Comparison of ENCODE assay signal across 8 mouse cellular contexts in the genomic region with DNA sequence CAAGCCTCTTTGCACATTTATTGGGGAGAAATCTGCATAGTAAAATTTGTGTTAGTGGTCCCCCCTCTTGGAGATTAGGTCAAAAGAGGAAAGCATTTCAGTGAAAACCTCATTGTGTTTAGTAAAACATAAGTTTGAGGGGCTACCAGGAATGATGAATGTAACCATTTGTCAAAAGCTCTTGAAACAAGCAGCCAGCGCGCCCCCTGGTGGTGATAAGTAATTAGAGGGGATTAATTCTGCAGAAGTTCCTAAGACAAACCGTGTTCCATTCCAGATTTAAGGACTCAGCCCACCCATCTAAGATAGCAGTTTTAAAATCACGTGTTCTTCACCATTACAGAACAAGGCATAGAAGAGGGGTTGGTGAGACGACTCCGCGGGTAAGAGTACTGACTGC. TPM values are rescaled to one million over a fixed set of nuclear protein-coding genes. Genes with fewer than 3 reads are reported as not detected.
DNase-seq lines count a peak whose midpoint lies in the region; ATAC-seq and TF ChIP-seq lines count a peak whose summit lies in the region.

No protein-coding gene starts in this region.

- no peaks in the 10 kb centered on the region for H3K27me3 ChIP-seq in cerebellum, adult 2 months (ENCODE audit: control insufficient read depth, insufficient read depth, low read length)
- H3K27me3 ChIP-seq in midbrain, postnatal 0 days (ENCODE audit: insufficient read depth, low read length) = no peaks in the 10 kb centered on the region
- H3K27me3 ChIP-seq in testis, adult 2 months (ENCODE audit: control insufficient read depth, insufficient read depth, low read length) = no peaks in the 10 kb centered on the region

- WGBS in cerebellum, adult 2 months = 19% methylated on average over 7 of the region's 7 CpGs
- WGBS in midbrain, postnatal 0 days = 19% methylated on average over 7 of the region's 7 CpGs

- DNase-seq in heart, adult 18-20 months = peak; percentile 37 to 85
- DNase-seq in heart, postnatal 25 days (ENCODE audit: low spot score) = no peak
- DNase-seq in MEL-GATA-1-ER (ENCODE audit: extremely low read depth, low read depth) = peak; percentile 32
- DNase-seq in cerebellum, adult 2 months = peak; percentile 52 to 64
- DNase-seq in layer of hippocampus, postnatal 36 days = peak; percentile 35 to 64
- peak; percentile 88 for DNase-seq in midbrain, postnatal 0 days (ENCODE audit: low spot score)

- TF ChIP-seq CTCF in cerebellum, adult 2 months (IDR thresholded peaks at IDR 0.05; ENCODE audit: borderline replicate concordance, insufficient read depth, low read depth, low read length) = peak; percentile 54; the same call in 1 of the 2 replicates
- peak; percentile 87 for TF ChIP-seq CTCF in midbrain, postnatal 0 days (IDR thresholded peaks at IDR 0.05)
- TF ChIP-seq CTCF in testis, adult 2 months (IDR thresholded peaks at IDR 0.05; ENCODE audit: control insufficient read depth, insufficient read depth, insufficient replicate concordance, low read depth, low read length) = peak; percentile 19; the same call in 1 of the 2 replicates

- no peak overlapping the region for H3K27ac ChIP-seq in cerebellum, adult 2 months (ENCODE audit: insufficient read depth, low read length)
- H3K27ac ChIP-seq in midbrain, postnatal 0 days (ENCODE audit: low read depth, low read length) = no peak overlapping the region
- H3K27ac ChIP-seq in testis, adult 2 months (ENCODE audit: control insufficient read depth, insufficient read depth, low read depth, low read length) = no peak overlapping the region

- peak; percentile 46 for ATAC-seq in granulocyte monocyte progenitor cell, adult 5-6 weeks (replicated peaks; ENCODE audit: poor library complexity, severe bottlenecking)
- no peak for ATAC-seq in midbrain, postnatal 0 days (ENCODE audit: low FRiP score)

- no peaks in the 10 kb centered on the region for H3K9me3 ChIP-seq in midbrain, postnatal 0 days (ENCODE audit: low read length)

- TF ChIP-seq POLR2A in cerebellum, adult 2 months (IDR thresholded peaks at IDR 0.05; ENCODE audit: borderline replicate concordance, insufficient read depth, low read length) = no peak
- no peak for TF ChIP-seq POLR2A in testis, adult 2 months (IDR thresholded peaks at IDR 0.05; ENCODE audit: control insufficient read depth, low read depth, low read length)

- H3K4me2 ChIP-seq in midbrain, postnatal 0 days (ENCODE audit: low read depth, low read length, poor library complexity, severe bottlenecking) = no peak overlapping the region

- intact Hi-C loops in heart, postnatal 25 days (cut with DNase I) = no loop called here

- H3K36me3 ChIP-seq in midbrain, postnatal 0 days (ENCODE audit: insufficient read depth, low read length) = peaks cover 6% of the 10 kb centered on the region; the same call in 1 of the 2 replicates
- no peaks in the 10 kb centered on the region for H3K36me3 ChIP-seq in testis, adult 2 months (ENCODE audit: control insufficient read depth, insufficient read depth, low read length)

- H3K4me1 ChIP-seq in cerebellum, adult 2 months (ENCODE audit: control insufficient read depth, insufficient read depth, low read length) = peaks cover 5% of the 10 kb centered on the region; the same call in 1 of the 2 replicates
- no peaks in the 10 kb centered on the region for H3K4me1 ChIP-seq in midbrain, postnatal 0 days (ENCODE audit: insufficient read depth, low read length)
- H3K4me1 ChIP-seq in testis, adult 2 months (ENCODE audit: control insufficient read depth, insufficient read depth, low read length) = no peaks in the 10 kb centered on the region; the same call in none of the 2 replicates

- H3K4me3 ChIP-seq in cerebellum, adult 2 months (replicated peaks; ENCODE audit: insufficient read depth, low read depth, low read length) = no peak overlapping the region
- no peak overlapping the region for H3K4me3 ChIP-seq in midbrain, postnatal 0 days (ENCODE audit: low read depth, low read length)
- H3K4me3 ChIP-seq in testis, adult 2 months (ENCODE audit: control insufficient read depth, low read depth, low read length) = no peak overlapping the region

- H3K9ac ChIP-seq in midbrain, postnatal 0 days (replicated peaks; ENCODE audit: low read length, poor library complexity, severe bottlenecking) = no peak overlapping the region

RNA-seq across cellular contexts. Expression of gene Prmt2, which starts 35.7 kb away (rescaled TPM):
- total RNA-seq in heart, adult 18-20 months (2021) = 10 to 100 TPM; 10.8 to 12.6 TPM
- 10 to 100 TPM; 10.7 to 10.8 TPM for total RNA-seq in heart, postnatal 25 days (2021)
- 75.5 and 81.4 TPM in 2 replicates for polyA plus RNA-seq in cerebellum, adult 2 months (2012; rRNA removed)
- total RNA-seq in granulocyte monocyte progenitor cell, adult 5-6 weeks (2014; fragmentation: Nextera tagmentation) = 3.5 TPM in 1 of 2 replicates, not detected in the other
- total RNA-seq in granulocyte monocyte progenitor cell, adult 5-6 weeks (2017) = 0.41 and 1.5 TPM in 2 replicates
- total RNA-seq in layer of hippocampus, postnatal 36 days (2021) = 10 to 100 TPM; 75.6 to 83.2 TPM
- total RNA-seq in midbrain, postnatal 0 days (2014; rRNA removed) = 173 and 174 TPM in 2 replicates
- polyA plus RNA-seq in midbrain, postnatal 0 days (2015; fragmentation: Nextera tagmentation; extraction: Ambion mirVana) = 326 and 342 TPM in 2 replicates
- 6.8 and 7.0 TPM in 2 replicates for polyA plus RNA-seq in testis, adult 2 months (2012; rRNA removed)

RNA-seq across cellular contexts. Expression of gene S100b, which starts 51.7 kb away (rescaled TPM):
- 1 to 10 TPM; 2.0 to 2.8 TPM for total RNA-seq in heart, adult 18-20 months (2021)
- total RNA-seq in heart, postnatal 25 days (2021) = 1 to 10 TPM; 1.5 to 1.6 TPM
- 739 and 790 TPM in 2 replicates for polyA plus RNA-seq in cerebellum, adult 2 months (2012; rRNA removed)
- total RNA-seq in granulocyte monocyte progenitor cell, adult 5-6 weeks (2014; fragmentation: Nextera tagmentation) = not detected in 2 replicates
- total RNA-seq in granulocyte monocyte progenitor cell, adult 5-6 weeks (2017) = not detected in 2 replicates
- total RNA-seq in layer of hippocampus, postnatal 36 days (2021) = 100 to 1,000 TPM; 114 to 128 TPM
- 8.9 and 12.9 TPM in 2 replicates for total RNA-seq in midbrain, postnatal 0 days (2014; rRNA removed)
- polyA plus RNA-seq in midbrain, postnatal 0 days (2015; fragmentation: Nextera tagmentation; extraction: Ambion mirVana) = 7.7 and 8.8 TPM in 2 replicates
- 0.78 and 0.90 TPM in 2 replicates for polyA plus RNA-seq in testis, adult 2 months (2012; rRNA removed)

RNA-seq across cellular contexts. Expression of gene Slc5a4a, which starts 54.7 kb away (rescaled TPM):
- total RNA-seq in heart, adult 18-20 months (2021) = not detected
- total RNA-seq in heart, postnatal 25 days (2021) = not detected
- not detected in 2 replicates for polyA plus RNA-seq in cerebellum, adult 2 months (2012; rRNA removed)
- total RNA-seq in granulocyte monocyte progenitor cell, adult 5-6 weeks (2014; fragmentation: Nextera tagmentation) = not detected in 2 replicates
- total RNA-seq in granulocyte monocyte progenitor cell, adult 5-6 weeks (2017) = not detected in 2 replicates
- not detected for total RNA-seq in layer of hippocampus, postnatal 36 days (2021)
- total RNA-seq in midbrain, postnatal 0 days (2014; rRNA removed) = 1.2 TPM in 1 of 2 replicates, not detected in the other
- polyA plus RNA-seq in midbrain, postnatal 0 days (2015; fragmentation: Nextera tagmentation; extraction: Ambion mirVana) = 0.10 and 0.12 TPM in 2 replicates
- polyA plus RNA-seq in testis, adult 2 months (2012; rRNA removed) = 0.37 and 0.53 TPM in 2 replicates

Comparison
In these comparisons a context has a peak if more than half of its experiments do, and no peak if none do; other contexts are left out.
1. CTCF ChIP-seq: peak in every context shown above with its lines; median percentile 87 in midbrain, postnatal 0 days; 54 in cerebellum, adult 2 months; 19 in testis, adult 2 months.